Mouse (Mus musculus): ENCODE results near the gene Emc3. TPM values are rescaled to one million over a fixed set of nuclear protein-coding genes. Genes with fewer than 3 reads are reported as not detected.
A peak's percentile ranks its signal among the peaks of the same experiment; 100 is the strongest.

Gene Emc3
- total RNA-seq, 2 experiments from 2014 or later: 82.5 to 83.2 TPM

DNA sequence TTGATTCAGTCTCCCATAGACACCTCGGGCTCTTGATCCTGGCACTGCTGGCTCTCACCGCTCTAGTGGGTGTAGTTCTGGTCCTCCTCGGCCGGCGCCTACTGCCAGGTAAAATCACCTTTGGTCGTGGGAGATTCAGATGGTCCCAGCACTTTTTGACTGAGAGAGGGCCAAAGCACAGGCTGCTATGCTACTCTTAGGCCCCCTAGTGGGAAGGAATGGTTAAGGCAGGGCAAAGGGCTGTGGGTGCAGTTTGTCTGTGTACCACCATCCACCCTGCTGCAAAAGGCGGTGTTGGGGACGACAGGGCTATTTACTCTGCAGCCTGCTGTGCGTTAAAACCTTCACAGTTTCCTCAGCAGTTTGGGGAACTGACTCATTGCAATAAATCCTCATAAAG, 62.4 kb downstream of the Emc3 start:
- intact Hi-C loops (cut with DNase I): loop anchor here (1.0 kb wide), 1 partner anchor 27 kb away; the partner anchor contains the start of gene Jagn1
- DNase-seq (ENCODE audit: low spot score in 2 of 2): peak; percentile 45 to 55

DNA sequence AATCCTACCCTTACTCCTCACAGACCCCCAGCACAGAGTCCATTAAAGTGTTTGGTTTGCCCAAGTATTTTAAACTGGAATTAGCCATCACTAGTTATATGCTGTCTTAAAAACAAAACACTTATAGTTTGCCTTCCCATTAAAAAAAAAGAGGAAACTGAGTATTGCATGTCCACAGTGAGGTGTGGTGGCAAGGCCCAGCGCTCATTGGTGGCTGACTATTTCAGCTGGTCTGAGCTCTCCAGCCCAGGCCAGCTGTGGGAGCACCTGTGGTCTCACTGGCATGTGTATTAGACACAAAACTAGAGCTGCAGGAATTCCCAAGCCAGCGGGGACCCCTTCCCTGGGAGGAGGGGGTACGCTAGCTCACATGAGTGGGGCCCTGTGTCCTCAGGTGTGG, 62.9 kb downstream of the Emc3 start:
- intact Hi-C loops (cut with DNase I): no loop called here
- DNase-seq (ENCODE audit: low spot score in 2 of 2): no peak

DNA sequence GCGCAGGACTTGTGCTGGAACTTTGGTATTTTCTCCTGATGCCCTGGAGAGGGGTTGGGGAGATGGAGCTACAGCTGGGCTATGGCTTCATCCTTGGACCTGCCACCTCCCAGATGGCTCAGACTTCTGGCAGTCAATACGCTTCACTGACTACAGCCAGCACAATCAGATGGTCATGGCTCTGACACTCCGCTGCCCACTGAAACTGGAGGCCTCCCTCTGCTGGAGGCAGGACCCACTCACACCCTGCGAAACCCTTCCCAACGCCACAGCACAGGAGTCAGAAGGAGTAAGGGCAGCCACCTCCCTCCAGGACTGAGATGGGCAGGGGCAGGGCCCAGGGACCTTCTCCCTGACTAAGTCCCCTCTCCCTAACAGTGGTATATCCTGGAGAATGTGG, 65.8 kb downstream of the Emc3 start:
- DNase-seq (ENCODE audit: low spot score in 2 of 2): no peak
- intact Hi-C loops (cut with DNase I): no loop called here

Small RNA genes within 50 kb of the gene (microRNA-seq; reads per million reads assigned to microRNA genes)
- 0 reads per million in 2 experiments for gene Gm23365

Other genes starting within 250 kb of the Emc3 start
- gene Cpne9, start 249.3 kb downstream of the Emc3 start, total RNA-seq (2021): 10 to 100 TPM; 65.3 to 72.2 TPM
- gene Brpf1, start 224.5 kb downstream of the Emc3 start, total RNA-seq (2021): 10 to 100 TPM; 29.2 to 29.6 TPM
- 1 to 10 TPM; 6.0 to 6.1 TPM for gene Ogg1, start 204.7 kb downstream of the Emc3 start, total RNA-seq (2021)
- 100 to 1,000 TPM; 109 to 126 TPM for gene Camk1, start 187.7 kb downstream of the Emc3 start, total RNA-seq (2021)
- 10 to 100 TPM; 48.3 to 51.5 TPM for gene Tada3, start 153.8 kb downstream of the Emc3 start, total RNA-seq (2021)
- gene Arpc4, start 153.5 kb downstream of the Emc3 start, total RNA-seq (2021): 100 to 1,000 TPM; 259 to 284 TPM
- 10 to 100 TPM; 11.5 to 13.1 TPM for gene Ttll3, start 142.4 kb downstream of the Emc3 start, total RNA-seq (2021)
- gene Rpusd3, start 112.3 kb downstream of the Emc3 start, total RNA-seq (2021): 10 to 100 TPM; 17.0 to 21.0 TPM
- not detected for gene Cidec, start 95.9 kb downstream of the Emc3 start, total RNA-seq (2021)
- 10 to 100 TPM; 40.9 to 47.4 TPM for gene Jagn1, start 89.1 kb downstream of the Emc3 start, total RNA-seq (2021)
- under 1 TPM; 0.34 to 0.66 TPM for gene Il17re, start 73.2 kb downstream of the Emc3 start, total RNA-seq (2021)
- gene Il17rc, start 60.2 kb downstream of the Emc3 start, total RNA-seq (2021): 1 to 10 TPM; 4.6 to 5.7 TPM
- 100 to 1,000 TPM; 114 to 121 TPM for gene Creld1, start 48.4 kb downstream of the Emc3 start, total RNA-seq (2021)
- 10 to 100 TPM; 56.2 to 57.0 TPM for gene Prrt3, start 29.7 kb downstream of the Emc3 start, total RNA-seq (2021)
- gene Fancd2, start within 50 bp of the Emc3 start, total RNA-seq (2021): 1 to 10 TPM; 1.9 to 2.1 TPM
- gene Fancd2os, start 69.1 kb upstream of the Emc3 start, total RNA-seq (2021): under 1 TPM; 0.25 to 0.34 TPM
- gene Brk1, start 73.1 kb upstream of the Emc3 start, total RNA-seq (2021): 100 to 1,000 TPM; 249 to 254 TPM
- gene Vhl, start 92.3 kb upstream of the Emc3 start, total RNA-seq (2021): 10 to 100 TPM; 50.4 to 51.4 TPM
- gene Irak2, start 106.8 kb upstream of the Emc3 start, total RNA-seq (2021): 10 to 100 TPM; 18.5 to 21.1 TPM
- gene Tatdn2, start 165.4 kb upstream of the Emc3 start, total RNA-seq (2021): 10 to 100 TPM; 67.1 to 71.7 TPM
- not detected for gene Ghrl, start 188.2 kb upstream of the Emc3 start, total RNA-seq (2021)
- gene Sec13, start 209.1 kb upstream of the Emc3 start, total RNA-seq (2021): 10 to 100 TPM; 69.4 to 70.6 TPM